Mouse (Mus musculus): ENCODE data around the gene Tfip11. TPM values are rescaled to one million over a fixed set of nuclear protein-coding genes. Genes with fewer than 3 reads are reported as not detected.

The Tfip11 gene
- polyA plus RNA-seq, 1 experiment from 2014 or later = 37.2 TPM

DNA sequence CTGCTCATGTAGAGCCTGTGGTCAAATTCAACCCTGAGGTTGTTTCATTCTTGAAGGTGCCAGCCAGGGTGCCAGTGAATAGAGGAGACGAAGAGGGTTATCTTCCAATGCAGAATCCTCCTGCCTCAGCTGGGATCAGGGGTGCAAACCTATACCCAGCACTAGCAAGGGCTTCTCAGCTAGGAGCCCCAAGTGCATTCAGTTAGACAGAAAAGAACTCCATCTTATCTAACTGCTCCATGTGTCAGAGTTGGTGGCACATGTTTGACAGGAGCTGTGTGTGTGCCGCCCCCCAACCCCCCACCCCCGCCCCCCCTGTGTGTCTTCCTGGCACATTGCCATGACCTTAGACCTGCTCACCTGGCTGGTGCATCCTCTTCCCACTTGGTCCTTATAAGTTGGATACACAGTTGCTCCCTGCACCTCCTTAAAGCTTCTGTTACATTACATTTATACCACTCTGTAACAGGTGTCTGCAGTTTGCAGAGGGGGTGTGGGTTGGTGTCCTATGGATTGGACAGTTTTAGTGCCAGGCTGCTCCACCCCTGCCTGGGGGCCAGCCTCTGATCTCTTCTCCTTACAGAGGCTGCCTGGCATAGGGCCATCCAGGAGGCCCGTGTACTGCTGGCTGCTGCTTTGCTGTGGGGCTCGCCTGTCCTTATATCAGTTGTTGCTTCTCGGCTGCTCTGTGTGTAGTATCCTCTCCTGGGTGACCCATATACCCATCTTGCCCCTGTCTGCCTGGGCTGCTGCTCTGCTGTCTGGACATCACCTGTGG is 29.6 kb upstream of the Tfip11 start:
- Histone ChIP-seq H3K9me3 (replicated peaks; ENCODE audit: control insufficient read depth, low read length, poor library complexity, severe bottlenecking) (no peaks in the 10 kb centered on the region), H3K27me3 (ENCODE audit: control insufficient read depth, insufficient read depth, low read depth, low read length) (no peaks in the 10 kb centered on the region), H3K4me2 (ENCODE audit: low read length) (no peak overlapping the region), H3K9ac (ENCODE audit: low read depth, low read length) (no peak overlapping the region), H3K27ac (ENCODE audit: low read length) (no peak overlapping the region), H3K36me3 (ENCODE audit: control insufficient read depth, insufficient read depth, low read length) (no peaks in the 10 kb centered on the region), H3K4me3 (ENCODE audit: low read depth, low read length) (no peak overlapping the region), H3K4me1 (ENCODE audit: control insufficient read depth, insufficient read depth, low read length) (peaks cover 6% of the 10 kb centered on the region)
- 77% methylated on average over 6 of the region's 6 CpGs for WGBS
- no peak for ATAC-seq

DNA sequence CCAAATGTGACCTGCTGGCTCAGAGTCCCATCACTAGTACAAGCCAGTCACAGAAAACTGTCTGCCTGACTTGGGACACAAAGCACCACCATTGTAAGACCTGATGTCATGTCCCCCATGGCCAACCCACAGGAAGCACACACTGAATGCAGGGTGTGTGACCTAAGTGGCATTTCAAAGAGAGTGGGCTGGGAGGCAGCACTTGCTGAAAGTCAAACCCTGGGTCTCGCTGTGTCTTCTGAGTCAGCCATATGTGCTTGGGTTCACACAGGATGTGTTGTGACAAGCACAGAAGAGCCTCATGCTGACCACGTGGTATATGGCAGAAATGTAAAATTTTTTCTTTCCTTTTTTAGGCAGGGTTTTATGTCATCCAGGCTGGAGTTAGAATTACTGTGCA is 28.9 kb upstream of the Tfip11 start:
- Histone ChIP-seq H3K27me3 (ENCODE audit: control insufficient read depth, insufficient read depth, low read depth, low read length) (no peaks in the 10 kb centered on the region), H3K9me3 (replicated peaks; ENCODE audit: control insufficient read depth, low read length, poor library complexity, severe bottlenecking) (no peaks in the 10 kb centered on the region), H3K4me3 (ENCODE audit: low read depth, low read length) (no peak overlapping the region), H3K9ac (ENCODE audit: low read depth, low read length) (no peak overlapping the region), H3K4me2 (ENCODE audit: low read length) (no peak overlapping the region), H3K27ac (ENCODE audit: low read length) (no peak overlapping the region), H3K36me3 (ENCODE audit: control insufficient read depth, insufficient read depth, low read length) (no peaks in the 10 kb centered on the region), H3K4me1 (ENCODE audit: control insufficient read depth, insufficient read depth, low read length) (peaks cover 6% of the 10 kb centered on the region)
- 86% methylated on average over 2 of the region's 2 CpGs for WGBS
- ATAC-seq = no peak

DNA sequence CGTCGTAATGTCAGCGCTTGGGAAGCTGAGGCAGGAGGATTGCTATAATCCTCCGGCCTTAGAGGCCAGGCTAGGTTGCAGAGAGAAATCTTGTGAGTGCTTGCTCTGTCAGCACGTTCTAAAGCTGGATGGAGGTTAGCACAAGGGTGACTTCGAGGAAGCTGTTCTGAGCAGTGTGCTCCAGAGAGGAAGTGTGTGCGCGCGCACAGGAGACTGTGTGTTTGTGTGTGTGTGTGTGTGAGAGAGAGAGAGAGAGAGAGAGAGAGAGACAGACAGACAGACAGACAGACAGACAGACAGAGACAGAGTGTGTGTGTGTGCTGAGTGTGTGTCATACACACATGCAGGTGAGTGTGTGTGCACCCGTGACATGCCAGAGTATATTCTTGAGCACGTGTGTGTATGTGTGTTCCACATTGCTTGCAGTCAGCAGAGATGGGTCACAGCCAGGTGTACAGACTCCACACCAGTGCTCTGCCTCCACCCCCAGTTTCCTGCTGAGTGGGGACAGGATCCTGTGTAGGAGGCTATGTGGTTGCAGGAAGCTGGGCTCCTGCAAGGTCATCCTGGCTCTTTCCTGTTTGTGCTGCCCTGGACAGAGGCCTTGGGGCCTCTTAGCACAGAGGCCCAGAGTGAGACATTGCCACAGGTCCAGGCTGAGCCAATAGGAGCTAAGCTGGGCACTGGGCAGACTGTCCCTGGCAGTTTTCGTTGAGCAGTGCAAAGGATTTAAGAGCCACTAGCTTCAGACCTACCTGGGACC is 27.8 kb upstream of the Tfip11 start:
- Histone ChIP-seq H3K4me1 (ENCODE audit: control insufficient read depth, insufficient read depth, low read length) (peaks cover 6% of the 10 kb centered on the region), H3K4me3 (ENCODE audit: low read depth, low read length) (no peak overlapping the region), H3K27ac (ENCODE audit: low read length) (no peak overlapping the region), H3K36me3 (ENCODE audit: control insufficient read depth, insufficient read depth, low read length) (no peaks in the 10 kb centered on the region), H3K27me3 (ENCODE audit: control insufficient read depth, insufficient read depth, low read depth, low read length) (no peaks in the 10 kb centered on the region), H3K9me3 (replicated peaks; ENCODE audit: control insufficient read depth, low read length, poor library complexity, severe bottlenecking) (no peaks in the 10 kb centered on the region), H3K4me2 (ENCODE audit: low read length) (no peak overlapping the region), H3K9ac (ENCODE audit: low read depth, low read length) (no peak overlapping the region)
- 89% methylated on average over 12 of the region's 12 CpGs for WGBS
- ATAC-seq = no peak

DNA sequence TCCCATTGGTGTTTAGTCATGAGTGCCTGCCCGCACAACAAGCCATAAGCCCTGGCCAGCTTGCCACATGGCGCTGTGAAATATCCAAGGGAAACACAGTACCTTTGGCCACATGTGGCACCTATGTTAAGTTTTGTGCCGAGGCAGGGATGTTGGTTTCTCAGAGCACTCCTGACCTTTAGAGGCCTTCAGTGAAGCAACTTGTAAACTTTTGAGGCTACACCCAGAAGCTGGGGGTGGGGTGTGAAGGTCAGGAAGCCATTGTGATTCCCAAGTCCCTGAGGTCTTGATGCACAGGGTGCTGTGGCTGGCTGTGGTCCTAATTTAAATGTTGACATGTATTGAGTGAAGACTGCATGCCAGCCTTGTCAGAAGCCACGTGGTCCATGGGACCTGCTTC is 26.8 kb upstream of the Tfip11 start:
- H3K9me3 ChIP-seq (replicated peaks; ENCODE audit: control insufficient read depth, low read length, poor library complexity, severe bottlenecking) = no peaks in the 10 kb centered on the region
- H3K27ac ChIP-seq (ENCODE audit: low read length) = no peak overlapping the region
- ATAC-seq = no peak
- 91% methylated on average over 4 of the region's 4 CpGs for WGBS
- H3K4me2 ChIP-seq (ENCODE audit: low read length) = no peak overlapping the region
- no peaks in the 10 kb centered on the region for H3K27me3 ChIP-seq (ENCODE audit: control insufficient read depth, insufficient read depth, low read depth, low read length)
- no peak overlapping the region for H3K4me3 ChIP-seq (ENCODE audit: low read depth, low read length)
- H3K4me1 ChIP-seq (ENCODE audit: control insufficient read depth, insufficient read depth, low read length) = peaks cover 6% of the 10 kb centered on the region
- no peaks in the 10 kb centered on the region for H3K36me3 ChIP-seq (ENCODE audit: control insufficient read depth, insufficient read depth, low read length)
- H3K9ac ChIP-seq (ENCODE audit: low read depth, low read length) = no peak overlapping the region

DNA sequence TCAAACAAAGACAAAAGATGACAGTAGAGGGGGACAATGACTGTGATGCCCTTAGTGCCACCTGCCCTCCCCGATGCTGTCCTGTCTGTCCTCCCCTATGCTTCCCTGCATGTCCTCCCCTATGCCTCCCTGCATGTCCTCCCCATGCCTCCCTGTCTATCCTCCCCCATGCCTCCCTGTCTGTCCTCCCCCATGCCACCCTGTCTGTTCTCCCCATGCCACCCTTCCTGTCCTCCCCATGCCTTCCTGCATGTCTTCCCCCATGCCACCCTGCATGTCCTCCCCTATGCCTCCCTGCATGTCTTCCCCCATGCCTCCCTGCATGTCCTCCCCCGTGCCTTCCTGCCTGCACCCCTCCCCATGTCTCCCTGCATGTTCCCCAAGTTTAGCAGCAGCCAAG is 26.0 kb upstream of the Tfip11 start:
- Histone ChIP-seq H3K27ac (ENCODE audit: low read length) (no peak overlapping the region), H3K4me1 (ENCODE audit: control insufficient read depth, insufficient read depth, low read length) (peaks cover 2% of the 10 kb centered on the region; the same call in 1 of the 2 replicates), H3K9me3 (replicated peaks; ENCODE audit: control insufficient read depth, low read length, poor library complexity, severe bottlenecking) (no peaks in the 10 kb centered on the region), H3K4me3 (ENCODE audit: low read depth, low read length) (no peak overlapping the region), H3K4me2 (ENCODE audit: low read length) (no peak overlapping the region), H3K36me3 (ENCODE audit: control insufficient read depth, insufficient read depth, low read length) (no peaks in the 10 kb centered on the region), H3K27me3 (ENCODE audit: control insufficient read depth, insufficient read depth, low read depth, low read length) (no peaks in the 10 kb centered on the region), H3K9ac (ENCODE audit: low read depth, low read length) (no peak overlapping the region)
- WGBS = 98% methylated on average over 2 of the region's 2 CpGs
- no peak for ATAC-seq

DNA sequence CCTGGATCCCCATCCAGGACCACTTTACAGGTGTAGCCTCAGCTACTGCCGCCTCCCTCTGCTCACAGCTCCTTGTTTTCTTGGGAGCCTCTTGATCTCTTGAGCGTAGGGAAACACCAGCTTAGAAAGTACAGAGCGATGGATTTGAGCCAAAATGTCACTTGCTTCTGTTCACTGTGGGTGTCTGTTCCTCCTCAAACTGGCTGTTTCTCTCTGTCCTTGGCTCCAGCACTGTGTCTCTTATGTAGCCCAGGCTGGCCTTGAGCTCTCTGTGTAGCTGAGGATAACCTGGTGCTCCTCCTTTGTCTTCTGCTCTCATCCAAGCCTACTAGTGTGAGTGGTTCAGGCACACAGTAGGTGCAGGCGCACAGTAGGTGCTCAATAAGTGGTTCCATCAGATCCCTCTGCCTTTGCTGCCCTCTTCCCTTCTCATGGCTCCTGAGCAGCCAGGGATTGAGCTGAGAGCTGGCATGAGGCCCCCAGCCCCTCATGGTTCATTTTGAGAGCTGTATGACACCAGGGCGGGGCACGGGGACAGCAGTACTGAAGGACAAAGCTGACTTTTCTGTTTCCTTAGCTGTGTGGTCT is 25.3 kb upstream of the Tfip11 start:
- Histone ChIP-seq H3K4me1 (ENCODE audit: control insufficient read depth, insufficient read depth, low read length) (no peaks in the 10 kb centered on the region), H3K27me3 (ENCODE audit: control insufficient read depth, insufficient read depth, low read depth, low read length) (no peaks in the 10 kb centered on the region), H3K9me3 (replicated peaks; ENCODE audit: control insufficient read depth, low read length, poor library complexity, severe bottlenecking) (no peaks in the 10 kb centered on the region), H3K27ac (ENCODE audit: low read length) (no peak overlapping the region), H3K9ac (ENCODE audit: low read depth, low read length) (no peak overlapping the region), H3K4me3 (ENCODE audit: low read depth, low read length) (no peak overlapping the region), H3K4me2 (ENCODE audit: low read length) (no peak overlapping the region), H3K36me3 (ENCODE audit: control insufficient read depth, insufficient read depth, low read length) (no peaks in the 10 kb centered on the region)
- no peak for ATAC-seq
- 88% methylated on average over 6 of the region's 6 CpGs for WGBS

DNA sequence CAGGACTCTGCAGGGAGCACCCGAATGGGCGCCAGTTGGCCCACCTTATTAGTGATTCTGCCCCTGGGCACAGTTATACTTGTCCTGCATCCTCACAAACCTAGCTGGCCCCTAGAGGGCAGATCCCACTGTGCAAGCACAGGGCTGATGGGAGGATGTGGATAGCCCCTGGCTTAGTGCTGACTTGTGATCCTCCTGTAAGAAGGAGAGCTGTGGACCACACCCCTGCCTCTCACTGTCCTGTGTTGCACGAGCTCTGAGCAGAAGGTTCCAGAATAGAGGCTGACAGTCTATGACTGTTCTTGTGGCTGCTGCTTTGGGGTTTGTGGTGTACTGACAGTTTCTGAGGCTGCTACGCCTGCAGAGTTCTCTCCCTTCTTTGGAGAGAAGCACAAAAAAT is 24.5 kb upstream of the Tfip11 start:
- H3K4me2 ChIP-seq (ENCODE audit: low read length) = no peak overlapping the region
- no peak overlapping the region for H3K9ac ChIP-seq (ENCODE audit: low read depth, low read length)
- no peaks in the 10 kb centered on the region for H3K9me3 ChIP-seq (replicated peaks; ENCODE audit: control insufficient read depth, low read length, poor library complexity, severe bottlenecking)
- no peak for ATAC-seq
- H3K4me3 ChIP-seq (ENCODE audit: low read depth, low read length) = no peak overlapping the region
- no peaks in the 10 kb centered on the region for H3K36me3 ChIP-seq (ENCODE audit: control insufficient read depth, insufficient read depth, low read length)
- H3K4me1 ChIP-seq (ENCODE audit: control insufficient read depth, insufficient read depth, low read length) = no peaks in the 10 kb centered on the region
- no peak overlapping the region for H3K27ac ChIP-seq (ENCODE audit: low read length)
- H3K27me3 ChIP-seq (ENCODE audit: control insufficient read depth, insufficient read depth, low read depth, low read length) = no peaks in the 10 kb centered on the region
- 71% methylated on average over 4 of the region's 4 CpGs for WGBS

DNA sequence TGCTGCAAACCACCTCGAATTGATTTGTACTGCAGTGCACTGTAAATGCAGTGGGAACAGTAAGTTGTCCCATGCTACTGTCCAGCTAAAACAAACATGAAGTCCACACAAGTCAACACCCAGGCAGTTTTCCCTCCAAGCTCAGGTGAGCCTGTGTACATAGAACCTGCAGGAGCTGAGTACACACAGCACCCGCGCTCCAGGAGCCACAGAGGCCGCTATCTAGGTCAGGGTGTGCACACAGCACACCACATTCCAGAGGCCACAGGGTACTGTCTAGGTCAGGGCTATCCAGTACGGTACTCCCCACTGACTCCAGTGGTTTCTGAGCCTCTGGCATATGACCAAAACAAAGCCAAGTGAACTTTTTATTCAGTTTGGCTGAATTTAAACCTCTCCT is 23.8 kb upstream of the Tfip11 start:
- H3K27ac ChIP-seq (ENCODE audit: low read length) = no peak overlapping the region
- no peaks in the 10 kb centered on the region; the same call in 1 of the 2 replicates for H3K36me3 ChIP-seq (ENCODE audit: control insufficient read depth, insufficient read depth, low read length)
- H3K4me3 ChIP-seq (ENCODE audit: low read depth, low read length) = no peak overlapping the region
- no peak for ATAC-seq
- no peaks in the 10 kb centered on the region for H3K4me1 ChIP-seq (ENCODE audit: control insufficient read depth, insufficient read depth, low read length)
- no peaks in the 10 kb centered on the region for H3K9me3 ChIP-seq (replicated peaks; ENCODE audit: control insufficient read depth, low read length, poor library complexity, severe bottlenecking)
- WGBS = 90% methylated on average over 5 of the region's 5 CpGs
- H3K9ac ChIP-seq (ENCODE audit: low read depth, low read length) = no peak overlapping the region
- no peak overlapping the region for H3K4me2 ChIP-seq (ENCODE audit: low read length)
- H3K27me3 ChIP-seq (ENCODE audit: control insufficient read depth, insufficient read depth, low read depth, low read length) = no peaks in the 10 kb centered on the region

DNA sequence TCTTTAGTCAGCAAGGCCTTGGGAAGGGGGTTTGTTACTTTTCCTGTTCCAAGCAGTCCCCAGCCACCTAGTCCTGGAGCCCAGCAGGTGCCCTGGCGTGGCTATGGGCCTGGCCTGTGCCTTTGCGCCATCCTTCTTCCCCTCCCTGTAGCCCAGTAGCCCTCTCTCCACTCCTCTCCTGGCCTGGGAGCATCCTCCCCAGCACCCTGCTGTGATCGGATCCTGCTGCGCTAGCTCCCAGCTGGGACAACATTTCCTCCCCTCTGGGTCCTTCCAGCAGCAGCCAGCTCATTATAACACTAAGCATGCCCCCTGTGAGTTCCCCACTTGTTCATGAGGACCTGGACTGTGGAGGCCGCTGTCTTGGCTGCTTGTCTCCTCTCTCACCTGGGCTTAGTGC is 20.3 kb upstream of the Tfip11 start:
- no peaks in the 10 kb centered on the region for H3K9me3 ChIP-seq (replicated peaks; ENCODE audit: control insufficient read depth, low read length, poor library complexity, severe bottlenecking)
- H3K4me2 ChIP-seq (ENCODE audit: low read length) = no peak overlapping the region
- ATAC-seq = no peak
- no peaks in the 10 kb centered on the region for H3K4me1 ChIP-seq (ENCODE audit: control insufficient read depth, insufficient read depth, low read length)
- H3K27me3 ChIP-seq (ENCODE audit: control insufficient read depth, insufficient read depth, low read depth, low read length) = no peaks in the 10 kb centered on the region
- no peak overlapping the region for H3K9ac ChIP-seq (ENCODE audit: low read depth, low read length)
- H3K27ac ChIP-seq (ENCODE audit: low read length) = no peak overlapping the region
- peaks cover 9% of the 10 kb centered on the region; the same call in 1 of the 2 replicates for H3K36me3 ChIP-seq (ENCODE audit: control insufficient read depth, insufficient read depth, low read length)
- H3K4me3 ChIP-seq (ENCODE audit: low read depth, low read length) = no peak overlapping the region
- WGBS = 60% methylated on average over 5 of the region's 5 CpGs

Measured in midbrain, embryonic 16.5 days (tissue).